Mouse (Mus musculus) C2C12 (cell line): ENCODE data around the gene Cmss1.

Experiments
- CEBPB ChIP-seq: IDR thresholded peaks from one replicate; pipeline ENCODE4 v1.6.1; 2011; ENCODE audit warnings: low read depth, mild to moderate bottlenecking, control low read depth, moderate library complexity
- CTCF ChIP-seq: IDR thresholded peaks from one replicate; pipeline ENCODE4 v1.5.1; 2011; ENCODE audit not compliant: control insufficient read depth, insufficient read depth, insufficient read length
- MAX ChIP-seq: IDR thresholded peaks from one replicate; pipeline ENCODE4 v1.6.1; 2011; ENCODE audit warnings: mild to moderate bottlenecking, control low read depth

DNA sequence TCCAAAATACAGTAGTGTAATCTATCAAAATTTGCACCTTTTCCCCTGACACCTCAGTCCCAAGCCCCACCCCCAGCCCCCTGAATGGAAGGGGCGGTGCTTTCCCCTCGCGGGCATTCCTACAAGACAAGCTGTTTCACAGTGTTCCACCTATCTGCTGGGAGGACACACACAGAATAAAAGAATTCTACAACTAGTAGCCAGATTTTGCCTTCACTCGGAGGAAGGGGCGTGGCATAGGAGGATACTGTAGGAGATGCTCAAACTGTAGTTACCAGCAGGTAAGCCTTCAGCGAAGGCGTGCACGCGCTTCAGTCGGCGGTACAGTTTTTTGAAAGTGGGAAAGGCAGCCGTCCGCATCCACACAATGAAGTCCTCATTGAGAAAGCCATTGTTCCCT, 336.9 kb downstream of the Cmss1 start:
- TF ChIP-seq MAX = no peak
- TF ChIP-seq CTCF = no peak
- no peak for TF ChIP-seq CEBPB
